Mouse (Mus musculus) embryo, embryonic 11 days (tissue): ENCODE data around the gene Dock11.
A peak's percentile ranks its signal among the peaks of the same experiment; 100 is the strongest.

Source experiments
- DNase-seq: peaks from one replicate; pipeline ENCODE4 v3.0.0-alpha.2; 2015

The Dock11 gene

DNA sequence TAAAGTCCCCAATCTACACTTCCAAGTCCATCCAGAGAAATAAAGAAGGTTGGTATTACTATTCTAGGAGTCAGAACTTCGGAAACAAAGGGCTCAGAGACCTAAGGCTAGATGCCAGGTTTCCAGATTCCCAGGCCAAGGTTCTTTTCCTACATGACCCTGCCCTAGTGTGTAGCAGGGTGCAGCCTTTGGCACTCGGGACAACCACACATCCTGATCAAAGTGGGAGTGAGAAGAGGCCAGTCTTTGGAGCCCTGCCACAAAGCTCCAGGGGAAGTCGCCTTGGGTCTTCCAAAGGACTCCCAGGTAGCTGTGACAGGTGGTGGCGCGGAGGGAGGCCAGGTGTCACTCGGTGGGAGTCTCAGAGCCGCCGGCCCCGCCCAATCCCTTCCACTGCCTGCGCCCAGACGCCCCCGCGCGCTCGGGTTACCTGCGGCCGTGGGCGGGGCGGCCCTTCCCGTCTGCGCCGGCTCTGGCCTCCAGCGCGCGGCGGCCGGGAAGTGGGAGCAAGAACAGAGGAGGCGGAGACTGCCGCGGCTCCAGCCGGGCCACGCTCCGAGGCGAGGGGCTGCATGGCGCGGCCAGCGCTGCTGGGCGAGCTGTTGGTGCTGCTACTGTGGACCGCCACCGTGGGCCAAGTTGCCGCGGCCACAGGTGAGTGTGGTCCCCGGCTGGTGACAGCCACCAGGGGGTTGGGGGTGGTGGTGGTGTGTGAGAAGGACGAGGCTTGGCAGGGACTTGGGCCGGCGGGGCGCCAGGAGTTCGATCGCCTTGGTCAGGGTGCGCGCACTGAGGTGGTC is 223.2 kb downstream of the Dock11 start, which contains the start of gene Il13ra1:
Gene Il13ra1 (plus strand): TSS at position 489 of the 800 bp plus-strand sequence.
- peak; percentile 60 for DNase-seq

DNA sequence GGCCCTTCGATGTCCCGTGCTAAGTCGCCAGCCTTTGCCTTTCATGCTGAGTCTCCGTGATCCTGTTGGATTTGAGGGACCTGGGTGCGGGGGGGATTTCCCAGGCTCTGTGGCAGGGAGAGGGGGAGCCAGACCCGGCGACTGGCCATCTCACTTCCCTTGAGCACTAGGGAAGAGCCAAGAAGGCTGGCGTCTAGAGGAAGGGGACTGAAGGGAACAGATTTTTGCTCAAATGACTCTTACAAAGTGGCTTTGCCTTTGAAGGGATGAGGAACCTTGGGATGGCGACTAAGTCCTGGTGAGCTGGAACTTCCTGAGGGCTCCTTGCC is 223.8 kb downstream of the Dock11 start:
- no peak for DNase-seq

DNA sequence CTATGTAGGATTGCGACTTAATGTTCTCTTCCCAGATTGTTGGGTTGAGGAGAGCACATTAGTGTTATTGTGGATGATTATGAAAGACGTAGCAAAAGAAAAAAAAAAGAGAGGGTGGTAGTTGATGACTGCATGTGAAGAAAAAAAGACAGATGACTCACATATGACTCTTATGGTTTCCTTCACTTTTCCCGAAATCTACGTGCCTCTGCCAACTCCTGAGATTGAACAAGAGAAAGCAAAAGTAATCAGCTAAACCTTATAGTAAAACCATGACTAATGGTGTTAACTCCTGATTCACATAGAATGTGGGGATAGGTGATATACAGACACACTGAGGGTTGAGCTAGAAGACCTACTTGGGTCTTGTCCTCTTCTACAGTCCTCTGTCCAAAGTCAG is 226.5 kb downstream of the Dock11 start:
- no peak for DNase-seq
